Mouse (Mus musculus): ENCODE measurements at regions not wholly inside any gene's neighbourhood (a gene's known extent, or its start where the extent isn't known, plus 50 kb on each side); places are given as distances from the start of the nearest gene placed in this dataset.

GRCm38 (mm10) chr5:40246664-40247063, 491.4 kb upstream of the Hs3st1 start:
- TF ChIP-seq KAT2A (conservative IDR thresholded peaks at IDR 0.05; ENCODE audit: low read depth, low read length) (no peak), GABPA (IDR thresholded peaks at IDR 0.05; ENCODE audit: low read depth, low read length) (no peak), POLR2AphosphoS5 (IDR thresholded peaks at IDR 0.05; ENCODE audit: borderline replicate concordance, low read depth, low read length) (no peak), USF1 (IDR thresholded peaks at IDR 0.05; ENCODE audit: low read depth, low read length) (no peak), CTCF (IDR thresholded peaks at IDR 0.05 in 2 of 3, conservative IDR thresholded peaks at IDR 0.05 in 1 of 3; ENCODE audit: control insufficient read depth in 1 of 3, insufficient read depth in 1 of 3, low read depth in 2 of 3, low read length in 3 of 3, poor library complexity in 1 of 3, severe bottlenecking in 1 of 3) (no peak), POLR2A (IDR thresholded peaks at IDR 0.05; ENCODE audit: control insufficient read depth in 1 of 2, insufficient read depth in 1 of 2, low read depth in 1 of 2, low read length in 2 of 2, poor library complexity in 1 of 2) (no peak), CHD1 (IDR thresholded peaks at IDR 0.05; ENCODE audit: low read depth, low read length) (no peak), ZNF384 (IDR thresholded peaks at IDR 0.05; ENCODE audit: low read depth, low read length) (no peak), UBTF (IDR thresholded peaks at IDR 0.05; ENCODE audit: borderline replicate concordance, insufficient read depth, low read depth, low read length) (no peak), GATA1 (IDR thresholded peaks at IDR 0.05; ENCODE audit: low read depth, low read length) (no peak), POLR2AphosphoS2 (IDR thresholded peaks at IDR 0.05; ENCODE audit: low read length) (no peak)

Measured in MEL (cell line).